Mouse (Mus musculus) neural tube, embryonic 11.5 days (tissue): Measurements from ENCODE around the gene Tomm6. TPM values are rescaled to one million over a fixed set of nuclear protein-coding genes. Genes with fewer than 3 reads are reported as not detected.

ENCODE experiments used
- ATAC-seq: fragments of 200-750 bp; cut with Nextera tagmentation; 2 replicates; pipeline ENCODE4 v1.8.0; 2017; ENCODE audit warnings: moderate number of reproducible peaks, mild to moderate bottlenecking, moderate TSS enrichment, moderate library complexity; ENCODE audit not compliant: insufficient read depth, low FRiP score, low TSS enrichment
- DNase-seq: peaks from one replicate; pipeline ENCODE4 v3.0.0-alpha.2; 2015; ENCODE audit warnings: low spot score
- H3K27ac ChIP-seq: fragments of 300-500 bp; sonication (generic); 2 replicates; pipeline ENCODE4 v1.5.1; 2014; ENCODE audit warnings: low read depth, mild to moderate bottlenecking, low read length
- H3K27me3 ChIP-seq: fragments of 300-500 bp; sonication (generic); 2 replicates; pipeline ENCODE4 v1.6.1; 2014; ENCODE audit warnings: mild to moderate bottlenecking, low read length, mixed read lengths; ENCODE audit not compliant: control insufficient read depth, insufficient read depth
- H3K36me3 ChIP-seq: fragments of 300-500 bp; sonication (generic); 2 replicates; pipeline ENCODE4 v1.6.1; 2014; ENCODE audit warnings: mild to moderate bottlenecking, low read length, moderate library complexity, mixed read lengths; ENCODE audit not compliant: control insufficient read depth, insufficient read depth
- H3K4me1 ChIP-seq: fragments of 300-500 bp; sonication (generic); 2 replicates; pipeline ENCODE4 v1.6.1; 2014; ENCODE audit warnings: low read length, mixed read lengths; ENCODE audit not compliant: control insufficient read depth, insufficient read depth
- H3K4me2 ChIP-seq: fragments of 300-500 bp; sonication (generic); 2 replicates; pipeline ENCODE4 v1.6.1; 2014; ENCODE audit warnings: low read depth, mild to moderate bottlenecking, moderate library complexity
- H3K4me3 ChIP-seq: fragments of 300-500 bp; sonication (generic); 2 replicates; pipeline ENCODE4 v1.5.1; 2014; ENCODE audit warnings: low read depth, low read length
- H3K9ac ChIP-seq: fragments of 300-500 bp; sonication (generic); 2 replicates; pipeline ENCODE4 v1.6.1; 2014; ENCODE audit warnings: mild to moderate bottlenecking, low read length
- H3K9me3 ChIP-seq: fragments of 300-500 bp; sonication (generic); 2 replicates; pipeline ENCODE4 v1.6.1; 2016; ENCODE audit warnings: low read length; ENCODE audit not compliant: control insufficient read depth
- WGBS: fragments of 180-500 bp; shearing (Covaris S2); extraction: QIAGEN DNeasy Blood & Tissue Kit; methylation state at CpG from one replicate; pipeline ENCODE4 v1.1.7; 2014; 5-methylcytosine and 5-hydroxymethylcytosine counted together
- polyA plus RNA-seq: library from polyadenylated mRNA; unstranded; fragments of >200 nt; fragmentation: Nextera tagmentation; extraction: Ambion mirVana; gene quantifications from 2 replicates; pipeline ENCODE4 v1.2.1, GENCODE M21; 2014

Gene Tomm6
- polyA plus RNA-seq, 1 experiment from 2014 or later: 333 TPM

DNA sequence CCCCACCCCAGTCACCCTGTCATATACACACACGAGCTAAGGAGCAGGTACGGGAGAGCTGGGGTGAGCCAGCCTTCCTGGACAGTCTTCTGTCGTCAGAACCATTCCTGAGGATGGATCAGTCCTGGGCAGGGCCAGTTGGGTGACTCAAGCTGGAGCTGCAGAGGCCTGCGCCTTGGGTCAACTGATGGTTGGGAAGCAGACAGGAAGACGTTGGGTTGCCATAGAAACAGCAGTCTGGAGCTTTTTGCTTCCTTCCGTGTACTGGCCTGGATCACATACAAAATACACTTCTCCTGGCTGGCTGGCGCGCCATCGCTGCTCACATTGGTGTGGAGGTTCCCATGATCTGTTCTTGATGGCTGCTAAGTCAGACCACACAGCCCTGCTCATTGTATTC lies 13.6 kb upstream of the Tomm6 start:
- Histone ChIP-seq H3K27ac (no peak overlapping the region), H3K4me3 (no peak overlapping the region), H3K9ac (no peak overlapping the region), H3K4me2 (no peak overlapping the region), H3K27me3 (peaks cover 7% of the 10 kb centered on the region; the same call in 1 of the 2 replicates), H3K36me3 (no peaks in the 10 kb centered on the region), H3K4me1 (no peaks in the 10 kb centered on the region), H3K9me3 (no peaks in the 10 kb centered on the region)
- ATAC-seq (no peak), DNase-seq (no peak)
- 82% methylated on average over 9 of the region's 9 CpGs for WGBS

DNA sequence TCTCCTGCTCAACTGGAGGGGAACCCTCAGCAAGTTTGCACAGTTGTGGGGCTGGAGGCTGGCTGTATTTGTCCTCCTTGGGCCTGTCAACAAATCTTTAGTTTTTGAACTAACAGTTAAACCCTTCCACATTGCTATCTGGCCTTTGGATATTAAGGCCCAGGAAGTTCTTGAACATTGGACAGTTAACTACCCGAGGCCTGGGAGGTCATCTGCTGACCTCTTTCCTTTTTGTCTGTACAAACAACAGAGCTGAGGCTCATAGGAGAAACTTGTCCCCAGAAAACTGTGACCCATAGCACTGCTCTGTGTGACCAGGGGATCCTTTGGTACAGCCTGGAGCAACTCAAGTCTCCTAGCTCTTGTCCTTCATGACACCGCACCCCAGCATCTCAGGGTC lies 10.9 kb upstream of the Tomm6 start:
- Histone ChIP-seq H3K27me3 (peaks cover 7% of the 10 kb centered on the region; the same call in 1 of the 2 replicates), H3K4me2 (no peak overlapping the region), H3K4me1 (no peaks in the 10 kb centered on the region), H3K36me3 (no peaks in the 10 kb centered on the region), H3K27ac (no peak overlapping the region), H3K9me3 (no peaks in the 10 kb centered on the region), H3K9ac (no peak overlapping the region), H3K4me3 (no peak overlapping the region)
- 84% methylated on average over 2 of the region's 2 CpGs for WGBS
- no peak for DNase-seq
- ATAC-seq: no peak

DNA sequence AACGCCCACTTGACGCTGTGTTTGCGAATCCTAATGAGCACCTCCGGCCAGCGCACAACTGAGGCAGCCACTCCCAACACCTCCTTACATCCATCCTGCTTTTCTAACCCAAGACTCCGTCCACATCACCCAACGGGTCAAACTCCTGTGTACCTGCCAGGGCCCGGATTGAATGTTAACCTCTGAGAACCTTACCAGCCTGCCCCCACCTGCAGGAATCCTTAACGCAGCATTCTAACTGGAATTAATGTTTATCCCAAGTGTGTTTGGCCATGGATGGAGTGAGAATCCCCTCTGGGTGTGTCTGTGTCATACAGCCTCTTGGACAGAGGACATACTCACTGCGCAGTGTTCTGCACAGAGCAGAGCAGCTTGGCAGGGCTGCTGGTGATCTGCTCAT lies 10.0 kb upstream of the Tomm6 start:
- Histone ChIP-seq H3K27me3 (peaks cover 4% of the 10 kb centered on the region; the same call in 1 of the 2 replicates), H3K4me3 (no peak overlapping the region), H3K4me2 (no peak overlapping the region), H3K36me3 (no peaks in the 10 kb centered on the region), H3K27ac (no peak overlapping the region), H3K9me3 (no peaks in the 10 kb centered on the region), H3K4me1 (no peaks in the 10 kb centered on the region), H3K9ac (no peak overlapping the region)
- no peak for DNase-seq
- no peak for ATAC-seq
- 91% methylated on average over 10 of the region's 10 CpGs for WGBS

DNA sequence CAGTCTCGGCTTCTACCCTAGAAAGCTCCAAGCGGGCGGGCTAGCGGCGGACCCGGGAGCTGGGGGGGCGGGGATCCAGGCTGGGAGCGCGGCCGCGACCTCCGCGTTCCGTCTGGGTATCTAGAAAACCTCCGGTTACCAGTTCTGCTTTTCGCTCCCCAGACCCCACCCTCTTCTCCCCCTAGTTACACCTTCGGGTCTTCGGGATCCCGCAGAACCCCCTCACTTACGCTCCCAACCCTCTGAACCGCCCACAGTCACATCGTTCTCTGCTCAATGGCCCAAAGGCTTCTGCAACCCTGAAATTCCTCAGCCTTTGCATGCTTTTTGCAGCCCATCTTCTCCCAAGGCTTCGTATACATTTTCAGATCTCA lies 7.1 kb upstream of the Tomm6 start:
- Histone ChIP-seq H3K36me3 (no peaks in the 10 kb centered on the region), H3K9ac (peak overlapping the region; percentile 72), H3K9me3 (no peaks in the 10 kb centered on the region), H3K27me3 (no peaks in the 10 kb centered on the region), H3K4me3 (peak overlapping the region; percentile 48), H3K27ac (no peak overlapping the region), H3K4me2 (peak overlapping the region; percentile 66), H3K4me1 (no peaks in the 10 kb centered on the region)
- DNase-seq: no peak
- under 1% methylated on average over 18 of the region's 23 CpGs for WGBS
- ATAC-seq: peak; percentile 9; the same call in 1 of the 2 replicates

DNA sequence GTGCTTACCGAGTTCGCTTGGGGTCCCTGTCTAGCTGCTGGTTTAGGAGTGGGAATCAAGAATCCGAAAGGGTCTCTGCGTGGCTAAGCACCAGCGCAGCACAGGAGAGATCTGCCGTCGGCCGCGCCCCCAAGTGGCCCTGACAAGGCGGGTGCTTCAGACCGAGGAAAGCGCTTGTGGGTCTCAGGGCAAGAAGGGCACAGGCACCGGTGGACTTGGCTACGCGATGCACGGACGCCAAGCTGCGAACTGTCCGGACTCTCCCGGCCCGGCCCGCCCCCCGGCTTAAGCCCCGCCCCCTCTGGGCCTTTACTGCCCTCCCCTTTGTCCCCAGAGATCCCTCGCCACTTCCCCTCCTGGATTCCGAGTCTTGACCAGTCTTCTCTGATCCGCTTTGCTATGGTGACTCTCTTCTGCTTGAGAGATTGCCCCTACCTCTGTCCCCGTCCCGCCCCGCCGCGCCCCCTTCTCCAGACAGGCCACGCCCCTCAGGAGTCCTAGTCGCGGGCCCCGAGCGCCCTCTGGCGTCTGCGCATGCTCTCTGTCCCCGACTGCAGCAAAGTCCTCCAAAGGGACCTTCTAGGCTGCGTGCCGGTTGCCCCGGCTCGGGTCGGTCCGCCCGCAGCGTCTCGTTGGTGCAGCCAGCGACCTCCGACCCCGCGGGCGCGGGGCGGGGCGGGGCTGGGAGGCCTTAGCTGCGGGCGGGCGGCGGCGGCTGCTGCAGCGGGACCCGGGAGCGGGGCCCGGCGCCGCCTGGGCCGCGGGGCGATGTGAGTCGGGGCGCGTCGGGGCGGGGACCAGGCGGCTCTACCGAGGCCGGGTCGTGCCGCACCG lies 6.5 kb upstream of the Tomm6 start, which contains the start of gene Prickle4:
Gene Prickle4 (minus strand): TSS at position 234 of the 834 bp plus-strand sequence.
- H3K4me2 ChIP-seq: peak within 1 kb of the TSS; percentile 66
- peak within 1 kb of the TSS; percentile 72 for H3K9ac ChIP-seq
- 1% methylated on average over 58 of the region's 82 CpGs for WGBS
- H3K27me3 ChIP-seq: no peaks in the 10 kb centered on the region
- H3K4me3 ChIP-seq: peak within 1 kb of the TSS; percentile 48
- peak within 1 kb of the TSS; percentile 45; the same call in 1 of the 2 replicates for H3K27ac ChIP-seq
- H3K4me1 ChIP-seq: no peaks in the 10 kb centered on the region
- H3K36me3 ChIP-seq: no peaks in the 10 kb centered on the region
- DNase-seq (peak; percentile 98), ATAC-seq (peak; percentile 94)
- H3K9me3 ChIP-seq: no peaks in the 10 kb centered on the region

DNA sequence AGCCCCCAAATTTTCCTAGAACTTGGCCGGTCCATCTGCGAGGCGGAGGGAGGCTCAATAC lies 6.1 kb upstream of the Tomm6 start, which contains the start of gene Gm21981:
Gene Gm21981 (minus strand): TSS at position 14 of the 61 bp plus-strand sequence.
- Histone ChIP-seq H3K27me3 (no peaks in the 10 kb centered on the region), H3K9ac (peak within 1 kb of the TSS; percentile 72), H3K4me2 (peak within 1 kb of the TSS; percentile 66), H3K4me1 (no peaks in the 10 kb centered on the region), H3K9me3 (no peaks in the 10 kb centered on the region), H3K27ac (peak within 1 kb of the TSS; percentile 45; the same call in 1 of the 2 replicates), H3K36me3 (no peaks in the 10 kb centered on the region), H3K4me3 (peak within 1 kb of the TSS; percentile 48)
- ATAC-seq (no peak), DNase-seq (no peak)
- WGBS: 0% methylated on average over 3 of the region's 3 CpGs

DNA sequence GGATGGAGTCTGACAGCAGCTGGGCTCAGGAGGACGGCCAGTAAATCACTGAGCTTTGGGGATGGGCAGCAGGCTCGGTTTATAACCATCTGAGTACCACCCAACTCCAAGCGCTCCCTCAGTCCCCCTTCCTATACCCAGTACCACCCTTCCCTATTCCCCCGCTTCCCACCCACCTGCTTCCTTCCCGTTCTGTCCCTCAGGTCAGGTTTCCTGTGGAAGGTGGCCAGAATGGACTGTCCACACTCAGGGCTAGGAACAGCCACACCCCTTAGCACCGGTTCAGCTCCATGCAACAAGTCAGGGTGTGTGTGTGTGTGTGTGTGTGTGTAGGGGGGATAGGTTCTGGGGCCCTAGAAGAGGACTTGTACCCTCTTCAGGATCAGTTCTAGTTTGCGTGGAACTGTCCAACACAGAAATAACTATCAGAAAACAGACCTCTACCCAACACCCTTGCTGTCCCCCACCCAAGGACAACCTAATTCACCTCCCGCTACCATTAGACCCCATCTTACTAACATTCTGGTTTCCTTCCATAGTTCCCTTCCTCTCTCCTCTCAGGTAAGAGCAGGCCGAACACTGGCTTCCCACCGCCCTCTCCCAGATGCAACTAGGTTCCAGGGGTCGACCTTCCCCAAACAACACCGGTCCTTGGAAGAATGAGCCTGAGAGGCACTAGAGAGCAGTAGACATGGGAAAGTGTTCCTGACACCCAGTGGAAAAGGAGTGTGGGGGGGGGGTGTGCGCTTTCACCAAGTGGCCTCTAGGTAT lies 5.7 kb upstream of the Tomm6 start:
- WGBS: 33% methylated on average over 13 of the region's 13 CpGs
- Histone ChIP-seq H3K4me2 (peak overlapping the region; percentile 66), H3K4me1 (no peaks in the 10 kb centered on the region), H3K27me3 (no peaks in the 10 kb centered on the region), H3K9ac (peak overlapping the region; percentile 72), H3K9me3 (no peaks in the 10 kb centered on the region), H3K36me3 (no peaks in the 10 kb centered on the region), H3K27ac (no peak overlapping the region), H3K4me3 (peak overlapping the region; percentile 48)
- DNase-seq (no peak), ATAC-seq (no peak)

DNA sequence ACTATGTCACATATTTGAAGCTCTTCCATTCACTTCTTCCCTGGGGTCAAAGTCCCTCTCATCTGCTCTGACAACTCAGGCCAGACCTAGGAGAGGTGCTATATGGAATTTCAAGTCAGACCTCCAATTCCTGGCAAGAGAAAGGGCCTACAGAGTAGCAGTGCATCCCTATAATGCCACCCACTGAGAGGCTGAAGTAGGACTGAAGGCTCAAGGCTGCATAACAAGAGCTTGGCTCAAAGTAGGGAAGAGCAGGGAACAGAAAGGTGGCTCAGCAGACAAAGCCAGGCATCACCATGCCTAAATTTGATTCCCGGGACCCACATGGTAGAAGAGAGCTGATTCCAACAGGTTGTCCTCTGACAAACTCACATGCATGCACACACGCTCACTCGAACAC lies 3.5 kb upstream of the Tomm6 start:
- 89% methylated on average over 3 of the region's 3 CpGs for WGBS
- Histone ChIP-seq H3K27me3 (no peaks in the 10 kb centered on the region), H3K9ac (no peak overlapping the region), H3K4me1 (peaks cover 7% of the 10 kb centered on the region), H3K4me2 (no peak overlapping the region), H3K4me3 (no peak overlapping the region), H3K36me3 (no peaks in the 10 kb centered on the region), H3K27ac (no peak overlapping the region), H3K9me3 (no peaks in the 10 kb centered on the region)
- ATAC-seq (no peak), DNase-seq (no peak)

DNA sequence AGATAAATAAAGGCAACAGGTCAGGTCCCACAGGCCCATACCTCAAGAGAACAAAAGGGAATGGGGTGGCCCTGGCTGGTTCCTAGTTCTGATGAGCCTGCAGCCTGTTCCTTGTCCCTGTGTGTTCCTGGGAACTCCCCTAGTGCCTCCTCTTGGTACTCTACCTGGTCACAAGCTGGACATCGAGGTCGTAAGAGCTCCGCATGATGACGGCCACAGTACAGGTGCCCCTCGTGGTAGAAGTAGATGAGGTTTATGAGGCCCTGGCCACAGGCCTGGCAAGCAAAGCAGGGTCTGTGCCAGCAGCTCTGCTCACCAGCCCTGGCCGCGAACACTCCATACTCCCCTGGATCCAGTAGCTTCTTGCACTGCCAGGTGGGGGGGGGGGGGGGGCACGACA lies 1.7 kb upstream of the Tomm6 start:
- H3K4me1 ChIP-seq: peaks cover 7% of the 10 kb centered on the region
- no peak overlapping the region for H3K9ac ChIP-seq

More for the DNA sequence above, 1.7 kb upstream of the Tomm6 start:
- H3K4me3 ChIP-seq: no peak overlapping the region
- H3K36me3 ChIP-seq: no peaks in the 10 kb centered on the region
- H3K27me3 ChIP-seq: no peaks in the 10 kb centered on the region
- DNase-seq (no peak), ATAC-seq (no peak)
- 82% methylated on average over 7 of the region's 8 CpGs for WGBS
- no peaks in the 10 kb centered on the region for H3K9me3 ChIP-seq
- no peak overlapping the region for H3K4me2 ChIP-seq
- no peak overlapping the region for H3K27ac ChIP-seq
